Mouse (Mus musculus) cerebellum, adult 2 months (tissue): ENCODE data around the gene Rcl1.

Experiments used
- CTCF ChIP-seq: fragments of 200-500 bp; IDR thresholded peaks from 2 replicates; pipeline ENCODE4 v1.5.1; 2011; ENCODE audit warnings: low read depth, mild to moderate bottlenecking, control low read depth, low read length, moderate library complexity, borderline replicate concordance; ENCODE audit not compliant: insufficient read depth
- POLR2A ChIP-seq: fragments of 200-500 bp; IDR thresholded peaks from 2 replicates; pipeline ENCODE4 v1.6.1; 2011; ENCODE audit warnings: low read length, control low read depth, borderline replicate concordance; ENCODE audit not compliant: insufficient read depth

GRCm38 (mm10) chr19:29155552-29155951 lies 54.4 kb downstream of the Rcl1 start:
- TF ChIP-seq CTCF = no peak
- no peak for TF ChIP-seq POLR2A
